Mouse (Mus musculus) CH12.LX (cell line): ENCODE results near the gene Rps6kb2. TPM values are rescaled to one million over a fixed set of nuclear protein-coding genes. Genes with fewer than 3 reads are reported as not detected.
A peak's percentile ranks its signal among the peaks of the same experiment; 100 is the strongest.

ENCODE experiments used
- DNase-seq: peaks from one replicate; pipeline ENCODE4 v3.0.0-alpha.2; 2013; ENCODE audit errors: extremely low read depth
- H3K27ac ChIP-seq: 2 replicates; pipeline ENCODE4 v1.5.1; 2012; ENCODE audit warnings: low read depth, mild to moderate bottlenecking, control low read depth, moderate library complexity; ENCODE audit not compliant: insufficient read depth
- H3K27me3 ChIP-seq: replicated peaks from 2 replicates; pipeline ENCODE3; 2012; ENCODE audit warnings: inconsistent platforms
- H3K36me3 ChIP-seq, 2 experiments: replicated peaks in 1 of 2; 2 replicates each; pipeline versions ENCODE3 to v1.6.1; 2012; ENCODE audit warnings: inconsistent platforms in 1 of 2, low read length in 1 of 2, mild to moderate bottlenecking in 1 of 2, mixed read lengths in 1 of 2, moderate library complexity in 1 of 2; ENCODE audit not compliant: control insufficient read depth in 1 of 2, insufficient read depth in 1 of 2
- H3K4me1 ChIP-seq, 2 experiments: 2 replicates each; pipeline ENCODE4 v1.6.1; 2012; ENCODE audit warnings: inconsistent platforms in 1 of 2, moderate library complexity in 1 of 2; ENCODE audit not compliant: insufficient read depth in 2 of 2, control insufficient read depth in 1 of 2
- H3K4me2 ChIP-seq: 2 replicates; pipeline ENCODE4 v1.6.1; 2012; ENCODE audit warnings: low read depth, mild to moderate bottlenecking, control low read depth; ENCODE audit not compliant: poor library complexity, insufficient read depth, severe bottlenecking
- H3K4me3 ChIP-seq, 3 experiments: fragments of 150-350 bp in 1 of 3; sonication (generic) in 1 of 3; replicated peaks in 1 of 3; 2 replicates each; pipeline versions ENCODE3 to v1.5.1; 2011 to 2012; ENCODE audit warnings: low read depth in 2 of 3, low read length in 2 of 3, mild to moderate bottlenecking in 2 of 3, moderate library complexity in 2 of 3, control low read depth in 1 of 3, improper control_type of control experiment in 1 of 3, inconsistent platforms in 1 of 3, mixed read lengths in 1 of 3; ENCODE audit not compliant: poor library complexity in 1 of 3
- H3K79me2 ChIP-seq: replicated peaks from 2 replicates; pipeline ENCODE4 v1.6.1; 2012; ENCODE audit warnings: mild to moderate bottlenecking, moderate library complexity; ENCODE audit not compliant: control insufficient read depth, poor library complexity, insufficient read depth, severe bottlenecking; ENCODE audit errors: extremely low read depth
- H3K9ac ChIP-seq: 2 replicates; pipeline ENCODE4 v1.6.1; 2012; ENCODE audit warnings: low read depth, mild to moderate bottlenecking, control low read depth, moderate library complexity; ENCODE audit not compliant: insufficient read depth
- H3K9me3 ChIP-seq: replicated peaks from 2 replicates; pipeline ENCODE3; 2012; ENCODE audit warnings: low read length, inconsistent platforms, mixed read lengths
- BHLHE40 ChIP-seq: IDR thresholded peaks from 2 replicates; pipeline ENCODE4 v1.6.1; 2011; ENCODE audit warnings: mild to moderate bottlenecking, low read depth, low read length, improper control_type of control experiment
- CHD1 ChIP-seq: IDR thresholded peaks from 2 replicates; pipeline ENCODE4 v1.6.1; 2012; ENCODE audit warnings: low read depth, low read length, improper control_type of control experiment, inconsistent platforms
- CTCF ChIP-seq, 2 experiments: IDR thresholded peaks in 1 of 2; conservative IDR thresholded peaks in 1 of 2; 2 replicates each; pipeline ENCODE4 v1.5.1; 2011 to 2012; ENCODE audit warnings: low read depth in 2 of 2, low read length in 2 of 2, improper control_type of control experiment in 1 of 2, inconsistent platforms in 1 of 2, mild to moderate bottlenecking in 1 of 2, moderate library complexity in 1 of 2
- EP300 ChIP-seq: IDR thresholded peaks from 2 replicates; pipeline ENCODE4 v1.6.1; 2011; ENCODE audit warnings: low read length, improper control_type of control experiment
- JUN ChIP-seq: IDR thresholded peaks from 2 replicates; pipeline ENCODE4 v1.6.1; 2011; ENCODE audit warnings: low read depth, mild to moderate bottlenecking, low read length, improper control_type of control experiment, moderate library complexity; ENCODE audit not compliant: insufficient read depth
- JUND ChIP-seq: conservative IDR thresholded peaks from 2 replicates; pipeline ENCODE4 v1.6.1; 2011; ENCODE audit warnings: low read depth, low read length, improper control_type of control experiment
- MYC ChIP-seq: IDR thresholded peaks from 2 replicates; pipeline ENCODE4 v1.6.1; 2011; ENCODE audit warnings: low read depth, mild to moderate bottlenecking, improper control_type of control experiment, low read length
- NELFE ChIP-seq: IDR thresholded peaks from 2 replicates; pipeline ENCODE4 v1.6.1; 2011; ENCODE audit warnings: low read depth, low read length, improper control_type of control experiment
- NRF1 ChIP-seq: IDR thresholded peaks from 2 replicates; pipeline ENCODE4 v1.6.1; 2014; ENCODE audit warnings: low read depth, mild to moderate bottlenecking, inconsistent platforms, low read length, improper control_type of control experiment, moderate library complexity
- PAX5 ChIP-seq: IDR thresholded peaks from 2 replicates; pipeline ENCODE4 v1.6.1; 2012; ENCODE audit warnings: low read length, inconsistent platforms, mixed read lengths
- RCOR1 ChIP-seq: conservative IDR thresholded peaks from 2 replicates; pipeline ENCODE4 v1.6.1; 2012; ENCODE audit warnings: low read depth, mild to moderate bottlenecking, inconsistent platforms, low read length, improper control_type of control experiment
- SMC3 ChIP-seq: IDR thresholded peaks from 2 replicates; pipeline ENCODE4 v1.6.1; 2011; ENCODE audit warnings: low read depth, low read length, improper control_type of control experiment
- TBP ChIP-seq: conservative IDR thresholded peaks from 2 replicates; pipeline ENCODE4 v1.6.1; 2011; ENCODE audit warnings: low read depth, low read length, improper control_type of control experiment
- TCF12 ChIP-seq: IDR thresholded peaks from 2 replicates; pipeline ENCODE4 v1.6.1; 2014; ENCODE audit warnings: low read depth, mild to moderate bottlenecking, inconsistent platforms, low read length, improper control_type of control experiment
- UBTF ChIP-seq: IDR thresholded peaks from 2 replicates; pipeline ENCODE4 v1.6.1; 2012; ENCODE audit warnings: low read depth, mild to moderate bottlenecking, inconsistent platforms, low read length, improper control_type of control experiment, moderate library complexity
- USF2 ChIP-seq: conservative IDR thresholded peaks from 2 replicates; pipeline ENCODE4 v1.6.1; 2011; ENCODE audit warnings: low read depth, low read length, improper control_type of control experiment
- ZKSCAN1 ChIP-seq: IDR thresholded peaks from 2 replicates; pipeline ENCODE4 v1.6.1; 2012; ENCODE audit warnings: low read depth, inconsistent platforms, low read length, improper control_type of control experiment, borderline replicate concordance
- ZMIZ1 ChIP-seq: IDR thresholded peaks from 2 replicates; pipeline ENCODE4 v1.6.1; 2012; ENCODE audit warnings: low read depth, mild to moderate bottlenecking, inconsistent platforms, low read length, improper control_type of control experiment
- dilution Hi-C: fragments of 300-500 bp; cut with MboI; formaldehyde crosslinking; loops from 2 replicates; pipeline ENCODE4 v1.14.3; 2020; ENCODE audit warnings: low sequenced_read_pairs; ENCODE audit not compliant: extremely low pct_unique_long_range_greater_than_20kb, extremely low pct_ligation_motif_present
- in situ Hi-C: fragments of 300-500 bp; cut with MboI; formaldehyde crosslinking; loops from 3 replicates; pipeline ENCODE4 v1.14.3; 2019; ENCODE audit warnings: low sequenced_read_pairs, low pct_ligation_motif_present, low pct_unique_long_range_greater_than_20kb, mixed read lengths
- polyA plus RNA-seq: library from polyadenylated mRNA; unstranded; fragments of >175 nt; gene quantifications from 2 replicates; pipeline ENCODE4 v1.2.1, GENCODE M21; 2012; ENCODE audit warnings: low read depth; ENCODE audit not compliant: insufficient read length
- total RNA-seq, 2 experiments: library from RNA; depleted of rRNA; stranded (reverse); fragments of 300-350 nt in 1 of 2; fragments of >200 nt in 1 of 2; gene quantifications; 2 replicates each; pipeline ENCODE4 v1.2.3; 2012 to 2014

The Rps6kb2 gene
- total and polyA plus RNA-seq, 3 experiments: 9.7 to 26.6 (median 20.7) TPM

DNA sequence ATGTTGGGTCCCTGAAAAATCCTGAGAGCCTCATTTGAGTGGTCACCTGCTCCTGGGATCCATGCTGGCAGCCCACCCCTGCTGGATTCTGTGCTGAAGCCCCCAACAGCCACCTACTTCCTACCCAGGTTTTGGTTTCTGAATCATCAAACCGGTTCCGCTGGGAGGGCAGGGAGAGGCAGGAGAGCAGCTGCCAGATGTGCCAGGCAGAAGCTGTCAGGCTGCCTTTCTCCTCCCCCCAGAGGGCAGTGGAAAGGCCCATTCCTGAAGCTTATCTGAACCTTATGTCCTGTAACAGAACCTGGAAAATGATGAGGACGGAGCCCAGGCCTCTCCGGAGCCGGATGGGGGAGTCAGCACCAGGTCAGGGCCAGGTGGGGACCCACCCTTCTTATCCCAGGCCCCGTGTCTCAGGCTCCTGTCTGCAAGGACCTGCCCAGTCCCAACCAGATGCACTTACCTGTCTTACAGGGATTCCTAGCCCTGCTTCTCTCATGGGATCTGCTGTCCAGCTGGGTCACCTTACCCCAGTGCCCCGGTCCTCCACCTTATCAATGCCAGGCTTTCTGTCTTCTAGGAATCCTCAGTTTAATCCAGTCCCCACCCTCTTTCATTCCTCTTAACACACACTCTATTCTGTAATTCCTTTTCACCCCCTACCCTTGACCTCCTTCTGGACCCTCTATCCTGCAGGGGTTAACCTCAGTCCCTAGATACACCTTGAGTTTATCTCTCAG, 36.2 kb downstream of the Rps6kb2 start:
- no peaks in the 10 kb centered on the region for H3K9me3 ChIP-seq
- in situ Hi-C loops: loop anchor here (5.0 kb wide), 1 partner anchor 75 kb away; the partner anchor contains the start of gene Rad9a
- peaks cover 14 to 73% of the 10 kb centered on the region in 2 experiments for H3K4me1 ChIP-seq
- DNase-seq: no peak
- H3K9ac ChIP-seq: peak overlapping the region; percentile 88
- peak overlapping the region; percentile 84 to 99 (median 93) for H3K4me3 ChIP-seq
- peak overlapping the region; percentile 29; the same call in 1 of the 2 replicates for H3K27ac ChIP-seq
- peaks cover 27% of the 10 kb centered on the region for H3K79me2 ChIP-seq
- dilution Hi-C loops: no loop called here
- peaks cover 25 to 40% of the 10 kb centered on the region in 2 experiments for H3K36me3 ChIP-seq
- no peaks in the 10 kb centered on the region for H3K27me3 ChIP-seq
- no peak for TF ChIP-seq PAX5
- TF ChIP-seq SMC3: no peak
- TF ChIP-seq BHLHE40: no peak
- no peak for TF ChIP-seq CHD1
- no peak for TF ChIP-seq USF2
- no peak for TF ChIP-seq NRF1
- TF ChIP-seq EP300: no peak
- no peak for TF ChIP-seq MYC
- TF ChIP-seq TCF12: no peak
- no peak for TF ChIP-seq ZMIZ1
- no peak for TF ChIP-seq TBP
- no peak for TF ChIP-seq RCOR1
- TF ChIP-seq JUN: no peak
- no peak for TF ChIP-seq JUND
- TF ChIP-seq ZKSCAN1: no peak
- no peak for TF ChIP-seq NELFE
- no peak for TF ChIP-seq UBTF
- TF ChIP-seq CTCF (conservative IDR thresholded peaks at IDR 0.05 in 1 of 2, IDR thresholded peaks at IDR 0.05 in 1 of 2; ENCODE audit: low read depth in 2 of 2, low read length in 2 of 2): no peak
- H3K4me2 ChIP-seq: peak overlapping the region; percentile 85
